Mouse (Mus musculus) layer of hippocampus, adult 9-10 months (tissue): ENCODE results near the gene Smarcd1.

Source experiments
- DNase-seq: peaks from one replicate; pipeline ENCODE4 v3.0.0; 2022; ENCODE audit warnings: low spot score

Smarcd1 gene

GRCm38 (mm10) chr15:99701999-99702900 lies at the start of gene Smarcd1:
Gene Smarcd1 (plus strand): TSS chr15:99702129.
- peak; percentile 83 for DNase-seq

DNA sequence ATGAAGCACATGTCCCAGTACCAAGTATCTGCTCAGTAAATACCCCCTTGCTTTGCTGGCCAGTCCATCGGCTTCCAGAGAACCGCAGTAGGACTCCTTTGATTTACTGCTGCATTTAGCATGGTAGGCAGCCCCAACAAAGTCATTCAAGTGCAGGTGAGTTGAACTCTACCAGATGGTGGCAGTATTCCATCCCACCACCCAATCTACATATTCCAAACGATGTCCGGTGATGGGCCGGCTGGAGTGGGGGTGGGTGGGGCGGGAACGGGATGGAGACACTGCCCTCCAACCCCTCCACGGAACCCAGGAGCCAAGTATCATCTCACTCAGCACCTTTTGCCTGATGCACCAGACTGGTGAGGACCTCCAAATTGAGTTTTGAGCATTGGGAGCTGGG lies 48.6 kb upstream of the Smarcd1 start:
- no peak for DNase-seq

GRCm38 (mm10) chr15:99653876-99654275 lies 48.1 kb upstream of the Smarcd1 start:
- DNase-seq = no peak

DNA sequence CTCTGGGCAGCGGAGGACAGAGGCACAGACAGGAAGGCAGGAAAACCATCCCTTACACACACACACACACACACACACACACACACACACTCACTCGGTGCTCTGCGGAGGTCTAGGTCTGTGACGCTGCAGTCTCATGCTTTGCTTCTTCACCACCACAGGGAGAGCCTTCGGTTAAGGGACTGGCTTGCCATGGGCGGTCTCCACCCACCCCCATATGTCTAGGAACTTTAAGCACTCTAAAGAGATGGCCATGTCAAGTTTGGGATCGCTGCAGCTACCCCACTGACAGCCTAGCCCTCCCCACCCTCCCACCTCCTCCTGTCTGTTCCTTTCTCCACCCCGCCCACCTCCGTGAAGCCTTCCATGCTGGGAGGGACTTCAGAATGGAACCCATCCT lies 46.0 kb upstream of the Smarcd1 start:
- DNase-seq = no peak

DNA sequence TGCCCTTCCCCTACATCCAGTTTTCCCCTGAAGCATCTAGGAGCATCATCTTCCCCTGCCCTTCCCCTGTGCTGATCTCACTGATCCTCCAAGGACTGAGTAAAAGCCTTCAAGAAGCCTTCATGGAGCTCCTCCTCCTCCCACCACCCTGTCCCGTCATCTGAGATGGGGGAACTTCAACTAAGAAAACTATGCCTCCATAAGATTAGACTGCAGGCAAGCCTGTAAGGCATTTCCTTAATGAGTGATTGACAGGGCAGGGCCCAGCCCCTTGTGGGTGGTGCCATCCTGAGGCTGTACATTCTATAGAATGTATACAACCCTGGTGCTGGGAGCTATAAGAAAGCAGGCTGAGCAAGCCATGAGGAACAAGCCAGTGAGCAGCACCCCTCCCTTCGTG lies 43.5 kb upstream of the Smarcd1 start:
- DNase-seq = no peak

GRCm38 (mm10) chr15:99661121-99661830 lies 40.7 kb upstream of the Smarcd1 start:
- no peak for DNase-seq

- no peak for DNase-seq
Measured at GRCm38 (mm10) chr15:99662371-99662770, 39.6 kb upstream of the Smarcd1 start.

DNA sequence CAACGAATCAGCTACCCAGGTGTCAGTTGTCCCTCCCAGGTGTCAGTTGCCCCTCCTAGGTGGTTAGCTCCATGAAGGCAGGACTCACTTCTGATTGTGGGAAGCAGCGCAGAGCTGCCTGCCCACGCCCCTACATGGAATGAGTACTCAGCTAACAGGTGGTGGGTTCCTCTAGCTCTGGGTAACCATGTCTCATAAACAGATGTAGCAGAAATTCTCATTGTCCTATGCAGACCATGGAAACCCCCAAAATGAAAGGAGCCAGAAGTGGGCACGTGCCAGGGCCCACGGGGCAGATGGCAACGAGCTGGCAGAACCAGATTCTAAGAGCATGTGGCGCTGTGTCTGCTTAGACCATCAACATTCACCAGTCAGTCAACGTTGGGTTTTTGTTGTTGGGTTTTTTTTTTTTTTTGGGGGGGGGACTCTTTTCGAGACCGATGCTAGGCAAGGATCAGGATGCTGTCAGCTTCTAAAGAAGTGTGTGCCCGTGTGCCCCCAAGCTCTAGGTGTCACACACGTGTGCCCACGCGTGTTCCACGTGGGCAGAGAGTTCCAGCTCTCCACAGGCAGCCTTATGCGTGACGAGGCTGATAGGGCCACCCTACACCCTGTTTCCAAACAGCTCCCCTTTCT lies 37.8 kb upstream of the Smarcd1 start:
- peak; percentile 33 for DNase-seq

GRCm38 (mm10) chr15:99664600-99665451 lies 37.1 kb upstream of the Smarcd1 start:
- peak; percentile 49 for DNase-seq

DNA sequence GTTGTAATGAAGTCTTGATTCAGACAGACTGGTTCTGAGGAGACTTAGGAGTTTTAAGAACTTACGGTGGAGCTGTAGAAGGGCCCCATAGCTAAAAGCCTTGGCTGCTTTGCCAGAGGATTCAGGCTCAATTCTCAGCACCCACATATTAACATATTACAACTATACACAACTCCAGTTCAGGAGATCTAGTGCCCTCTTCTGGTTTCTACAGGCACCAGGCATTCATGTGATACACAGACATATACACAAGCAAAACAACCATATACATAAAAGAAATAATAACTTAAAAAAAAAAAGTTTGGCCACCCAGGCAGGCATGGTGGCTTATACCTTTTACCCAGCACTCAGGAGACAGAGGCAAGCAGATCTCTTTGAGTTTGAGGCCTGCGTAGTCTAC lies 34.4 kb upstream of the Smarcd1 start:
- DNase-seq = no peak

- peak; percentile 61 for DNase-seq
Measured at GRCm38 (mm10) chr15:99668881-99669280, 33.0 kb upstream of the Smarcd1 start.

GRCm38 (mm10) chr15:99669392-99669791 lies 32.5 kb upstream of the Smarcd1 start:
- DNase-seq = no peak

DNA sequence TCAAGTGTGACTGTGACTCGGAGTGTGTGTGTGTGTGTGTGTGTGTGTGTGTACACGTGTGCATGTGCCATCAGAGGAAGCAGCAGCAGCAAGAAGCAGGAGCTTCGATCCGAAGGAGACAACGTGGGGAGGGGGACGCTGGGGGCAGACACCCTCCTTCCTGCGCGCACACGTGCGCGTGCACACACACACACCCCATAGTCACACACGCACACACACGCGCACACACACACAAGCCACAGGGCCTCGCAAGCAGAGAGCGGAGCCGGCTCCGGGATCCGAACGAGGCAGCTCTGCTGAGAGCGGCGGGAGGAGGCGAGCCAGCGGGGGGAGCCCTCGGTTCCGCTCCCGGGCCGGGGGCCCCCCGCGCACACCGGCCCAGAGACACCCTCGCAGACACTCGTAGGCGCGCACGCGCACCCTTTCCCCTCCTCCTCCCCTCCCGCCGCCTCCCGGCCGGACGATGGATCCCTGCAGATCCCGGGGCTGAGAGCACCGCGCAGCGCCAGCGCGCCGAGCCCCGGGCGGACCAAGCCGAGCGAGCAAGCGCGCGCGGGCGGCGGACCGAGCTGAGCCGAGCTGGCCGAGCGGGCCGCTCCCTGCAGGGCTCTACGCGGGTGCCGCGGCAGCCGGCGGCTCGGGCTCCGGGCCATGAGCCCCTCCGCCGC lies 31.6 kb upstream of the Smarcd1 start, which contains the start of gene Asic1:
Gene Asic1 (plus strand): TSS at position 215 of the 668 bp plus-strand sequence.
- no peak for DNase-seq

GRCm38 (mm10) chr15:99670964-99671670 lies 30.8 kb upstream of the Smarcd1 start:
- DNase-seq = no peak

DNA sequence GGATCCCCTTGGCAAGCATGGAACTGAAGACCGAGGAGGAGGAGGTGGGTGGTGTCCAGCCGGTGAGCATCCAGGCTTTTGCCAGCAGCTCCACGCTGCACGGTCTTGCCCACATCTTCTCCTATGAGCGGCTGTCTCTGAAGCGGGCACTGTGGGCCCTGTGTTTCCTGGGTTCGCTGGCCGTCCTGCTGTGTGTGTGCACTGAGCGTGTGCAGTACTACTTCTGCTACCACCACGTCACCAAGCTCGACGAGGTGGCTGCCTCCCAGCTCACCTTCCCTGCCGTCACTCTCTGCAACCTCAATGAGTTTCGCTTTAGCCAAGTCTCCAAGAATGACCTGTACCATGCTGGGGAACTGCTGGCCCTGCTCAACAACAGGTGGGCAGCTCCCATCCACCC lies 30.1 kb upstream of the Smarcd1 start:
- no peak for DNase-seq

DNA sequence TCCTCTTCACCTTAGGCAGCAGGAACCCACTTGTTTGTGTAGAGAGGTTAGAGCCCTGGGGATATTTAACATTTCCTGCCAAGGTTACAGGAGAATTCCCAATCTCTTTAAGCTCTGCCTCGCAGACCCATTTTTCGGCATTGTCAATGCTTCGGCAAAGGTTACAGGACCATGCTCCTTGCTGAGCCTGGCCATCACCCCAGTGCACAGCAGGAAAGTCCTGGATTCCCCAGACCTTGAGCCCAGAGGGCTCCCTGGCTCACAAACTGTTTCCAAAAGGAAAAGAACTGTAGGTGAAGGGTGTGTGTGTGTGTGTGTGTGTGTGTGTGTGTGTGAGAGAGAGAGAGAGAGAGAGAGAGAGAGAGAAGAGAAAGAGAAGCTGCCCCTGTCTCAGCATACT lies 27.1 kb upstream of the Smarcd1 start:
- DNase-seq = no peak

- DNase-seq = no peak
Measured at GRCm38 (mm10) chr15:99677089-99677488, 24.8 kb upstream of the Smarcd1 start.

DNA sequence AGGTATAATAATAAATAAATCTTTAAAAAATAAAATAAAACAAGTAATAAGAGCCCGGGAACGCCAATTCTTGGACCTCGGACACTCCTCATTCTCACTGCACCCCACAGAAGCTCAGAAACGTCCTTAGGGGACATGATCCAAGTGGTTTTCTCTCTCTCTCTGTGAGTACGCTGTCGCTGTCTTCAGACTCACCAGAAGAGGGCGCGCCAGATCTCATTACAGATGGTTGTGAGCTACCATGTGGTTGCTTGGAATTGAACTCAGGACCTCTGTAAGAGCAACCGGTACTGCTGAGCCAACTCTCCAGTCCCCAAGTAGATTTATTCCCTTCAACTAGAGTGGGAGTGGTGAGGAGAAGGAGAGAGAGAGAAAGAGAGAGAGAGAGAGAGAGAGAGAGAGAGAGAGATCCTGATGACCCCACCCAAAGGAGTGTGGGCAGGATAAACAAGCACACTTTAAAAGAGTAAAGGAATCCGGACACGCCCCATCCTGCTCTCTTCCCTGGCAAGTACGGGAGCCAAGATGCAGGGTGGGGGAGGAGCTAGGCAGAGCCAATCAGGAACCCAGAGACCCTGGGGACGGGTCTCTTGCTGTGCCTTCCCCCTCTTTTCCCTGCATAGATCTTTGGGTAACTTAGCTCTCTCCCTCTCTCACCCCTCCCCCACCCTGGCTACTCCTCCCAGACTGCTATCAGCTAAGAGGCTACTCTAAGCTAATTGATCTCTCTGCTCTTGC lies 23.7 kb upstream of the Smarcd1 start:
- no peak for DNase-seq

GRCm38 (mm10) chr15:99679008-99679407 lies 22.9 kb upstream of the Smarcd1 start:
- no peak for DNase-seq

DNA sequence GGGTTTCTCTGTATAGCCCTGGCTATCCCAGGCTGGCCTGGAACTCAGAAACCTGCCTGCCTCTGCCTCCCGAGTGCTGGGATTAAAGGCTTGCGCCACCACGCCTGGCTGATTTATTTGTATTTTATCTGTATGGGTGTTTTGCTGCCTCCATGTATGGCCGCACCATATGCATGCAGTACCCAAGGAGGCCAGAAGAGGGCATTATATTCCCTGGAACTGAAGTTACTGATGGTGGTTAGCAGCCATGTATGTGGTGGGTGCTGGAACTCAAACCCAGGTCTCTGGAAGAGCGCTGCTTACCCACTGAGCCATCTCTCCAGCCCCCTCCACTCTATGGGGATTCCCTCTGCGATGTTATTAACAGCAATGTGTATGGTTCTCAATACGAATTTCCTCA lies 19.0 kb upstream of the Smarcd1 start:
- no peak for DNase-seq
